ENCODE assay signal across 27 mouse cellular contexts in genomic region chr11:116176010-116176409, GRCm38 (mm10). TPM values are rescaled to one million over a fixed set of nuclear protein-coding genes. Genes with fewer than 3 reads are reported as not detected.
DNase-seq lines count a peak whose midpoint lies in the region; ATAC-seq and TF ChIP-seq lines count a peak whose summit lies in the region.
"Had no signal": no experiment of that assay in that cellular context is flagged by ENCODE, and none has a peak within 500 bp of the region (broad histone marks: within the 10 kb centered on the region; RNA-seq: fewer than 3 reads in every experiment).

No protein-coding gene starts in this region.

- intact Hi-C loops in left cerebral cortex, postnatal 14 days (cut with DNase I): no loop called here

- H3K4me2 ChIP-seq in kidney, embryonic 15.5 days: no peak overlapping the region
- H3K4me2 ChIP-seq in liver, postnatal 0 days (ENCODE audit: low read depth, low read length): no peak overlapping the region
- H3K4me2 ChIP-seq: forebrain, embryonic 13.5 days; heart, embryonic 13.5 days; hindbrain, embryonic 14.5 days had no signal

- WGBS in kidney, embryonic 15.5 days: 82% methylated on average over 7 of the region's 7 CpGs
- 71% methylated on average over 7 of the region's 7 CpGs for WGBS in kidney, adult 2 months
- 62% methylated on average over 7 of the region's 7 CpGs for WGBS in liver, adult 2 months
- 81% methylated on average over 7 of the region's 7 CpGs for WGBS in liver, postnatal 0 days (ENCODE audit: insufficient replicate concordance)

- no peak overlapping the region for H3K9ac ChIP-seq in kidney, embryonic 15.5 days
- no peak overlapping the region for H3K9ac ChIP-seq in liver, adult 2 months (ENCODE audit: low read depth, low read length)
- no peak overlapping the region for H3K9ac ChIP-seq in liver, postnatal 0 days (replicated peaks)
- H3K9ac ChIP-seq: forebrain, embryonic 13.5 days; heart, embryonic 13.5 days; hindbrain, embryonic 14.5 days had no signal

- H3K36me3 ChIP-seq in kidney, embryonic 15.5 days: peaks cover 88% of the 10 kb centered on the region
- H3K36me3 ChIP-seq in kidney, adult 2 months (ENCODE audit: control insufficient read depth, insufficient read depth, low read length): peaks cover 31% of the 10 kb centered on the region
- peaks cover 85% of the 10 kb centered on the region for H3K36me3 ChIP-seq in liver, adult 2 months (ENCODE audit: control insufficient read depth, insufficient read depth, low read length)
- peaks cover 76% of the 10 kb centered on the region for H3K36me3 ChIP-seq in liver, postnatal 0 days (replicated peaks; ENCODE audit: insufficient read depth, low read length)

- H3K4me1 ChIP-seq in kidney, embryonic 15.5 days: peaks cover 17% of the 10 kb centered on the region
- H3K4me1 ChIP-seq in kidney, adult 2 months (ENCODE audit: control insufficient read depth, insufficient read depth, low read length): peaks cover 31% of the 10 kb centered on the region; the same call in 1 of the 2 replicates
- H3K4me1 ChIP-seq in liver, adult 2 months (ENCODE audit: control insufficient read depth, insufficient read depth, low read length): peaks cover 4% of the 10 kb centered on the region; the same call in 1 of the 2 replicates
- H3K4me1 ChIP-seq in liver, postnatal 0 days (ENCODE audit: insufficient read depth): no peaks in the 10 kb centered on the region
- H3K4me1 ChIP-seq: forebrain, embryonic 10.5 days; forebrain, embryonic 13.5 days; heart, embryonic 10.5 days; heart, embryonic 13.5 days had no signal

- no peak overlapping the region for H3K4me3 ChIP-seq in kidney, embryonic 15.5 days (replicated peaks)
- no peak overlapping the region for H3K4me3 ChIP-seq in kidney, adult 2 months (ENCODE audit: insufficient read depth, low read depth, low read length)
- no peak overlapping the region for H3K4me3 ChIP-seq in liver, adult 2 months (ENCODE audit: insufficient read depth, low read depth, low read length)
- H3K4me3 ChIP-seq in liver, postnatal 0 days (ENCODE audit: low read depth, low read length): no peak overlapping the region
- H3K4me3 ChIP-seq: forebrain, embryonic 10.5 days; forebrain, embryonic 13.5 days; heart, adult 2 months; heart, embryonic 10.5 days; heart, embryonic 13.5 days had no signal

- H3K27ac ChIP-seq in kidney, embryonic 15.5 days: peak overlapping the region; percentile 86
- H3K27ac ChIP-seq in kidney, adult 2 months (ENCODE audit: insufficient read depth, low read depth, low read length): no peak overlapping the region; the same call in 1 of the 2 replicates
- no peak overlapping the region for H3K27ac ChIP-seq in liver, adult 2 months (replicated peaks; ENCODE audit: insufficient read depth, low read depth, low read length)
- no peak overlapping the region for H3K27ac ChIP-seq in liver, postnatal 0 days (ENCODE audit: low read depth)
- H3K27ac ChIP-seq: forebrain, embryonic 10.5 days; forebrain, embryonic 13.5 days; heart, adult 2 months; heart, embryonic 10.5 days; heart, embryonic 13.5 days; hindbrain, embryonic 14.5 days; hindbrain, postnatal 0 days had no signal

- TF ChIP-seq POLR2A in kidney, adult 2 months (IDR thresholded peaks at IDR 0.05; ENCODE audit: low read depth, low read length): no peak
- TF ChIP-seq POLR2A in liver, adult 2 months (IDR thresholded peaks at IDR 0.05; ENCODE audit: extremely low read depth, insufficient read depth, low read length): no peak

- H3K9me3 ChIP-seq in kidney, embryonic 15.5 days (replicated peaks): no peaks in the 10 kb centered on the region
- no peaks in the 10 kb centered on the region for H3K9me3 ChIP-seq in liver, postnatal 0 days (ENCODE audit: low read length)
- H3K9me3 ChIP-seq: forebrain, embryonic 10.5 days; forebrain, embryonic 13.5 days; heart, embryonic 10.5 days; heart, embryonic 13.5 days had no signal

- H3K79me2 ChIP-seq in liver, adult 2 months (ENCODE audit: control insufficient read depth, insufficient read depth, low read length): no peaks in the 10 kb centered on the region

- H3K27me3 ChIP-seq in kidney, embryonic 15.5 days: no peaks in the 10 kb centered on the region
- H3K27me3 ChIP-seq in kidney, adult 2 months (replicated peaks; ENCODE audit: control insufficient read depth, insufficient read depth, low read length): no peaks in the 10 kb centered on the region
- no peaks in the 10 kb centered on the region for H3K27me3 ChIP-seq in liver, adult 2 months (ENCODE audit: control insufficient read depth, insufficient read depth, low read length)
- H3K27me3 ChIP-seq in liver, postnatal 0 days (ENCODE audit: insufficient read depth, low read length): no peaks in the 10 kb centered on the region
- H3K27me3 ChIP-seq: forebrain, embryonic 13.5 days; heart, embryonic 13.5 days had no signal

- no peak for TF ChIP-seq EP300 in liver, postnatal 0 days (IDR thresholded peaks at IDR 0.05; ENCODE audit: low read depth)

- peak; percentile 62 for DNase-seq in adrenal gland, adult 2 months
- DNase-seq in adrenal gland, adult 18-20 months (ENCODE audit: low spot score in 2 of 2): no peak
- no peak for DNase-seq in kidney, adult 2 months
- peak; percentile 37 for DNase-seq in liver, adult 2 months (ENCODE audit: extremely low read depth, low read depth, low spot score)
- DNase-seq in liver, postnatal 0 days: no peak
- peak; percentile 43 for DNase-seq in brain, adult 2 months (ENCODE audit: low read depth, low spot score)
- no peak for DNase-seq in left cerebral cortex, postnatal 14 days (ENCODE audit: low spot score in 2 of 2)
- DNase-seq: adrenal gland, adult 8-10 months; cerebellum, adult 11-12 months; cerebellum, adult 8-10 months; cerebellum, postnatal 10 days; cerebellum, postnatal 36 days; gastrocnemius, postnatal 10 days; gastrocnemius, postnatal 36 days; heart, adult 2 months; heart, postnatal 14 days; heart, postnatal 4 days had no signal

- ATAC-seq in kidney, embryonic 15.5 days (replicated peaks; ENCODE audit: low FRiP score): no peak
- ATAC-seq in liver, postnatal 0 days: no peak
- ATAC-seq: CD4-positive, CD25-positive, alpha-beta regulatory T cell, adult 4 months; forebrain, embryonic 13.5 days; forebrain, embryonic 16.5 days; hindbrain, postnatal 0 days; inflammation-experienced regulatory T-cells, adult 6 months had no signal

- no peak for TF ChIP-seq CTCF in kidney, adult 2 months (conservative IDR thresholded peaks at IDR 0.05; ENCODE audit: insufficient read depth, insufficient read length, low read depth, low read length)
- TF ChIP-seq CTCF in liver, adult 2 months (IDR thresholded peaks at IDR 0.05; ENCODE audit: low read depth, low read length): no peak
- TF ChIP-seq CTCF in liver, postnatal 0 days (IDR thresholded peaks at IDR 0.05; ENCODE audit: low read depth): no peak

RNA-seq across cellular contexts. Expression of gene Fbf1, which starts 8.0 kb away (rescaled TPM):
- 10 to 100 TPM; 30.4 to 37.8 TPM for total RNA-seq in adrenal gland, adult 2 months (2021)
- 19.5 and 21.4 TPM in 2 replicates for polyA plus RNA-seq in adrenal gland, adult 2 months (2012; rRNA removed)
- total RNA-seq in adrenal gland, adult 18-20 months (2021): 10 to 100 TPM; 30.9 to 42.1 TPM
- 37.4 and 41.4 TPM in 2 replicates for polyA plus RNA-seq in kidney, embryonic 15.5 days (2015; fragmentation: Nextera tagmentation; extraction: Ambion mirVana)
- 24.0 TPM in 2 replicates for polyA plus RNA-seq in kidney, adult 2 months (2012; rRNA removed)
- 5.6 and 9.0 TPM in 2 replicates for total RNA-seq in liver, adult 2 months (2014; rRNA removed)
- 3.6 and 4.5 TPM in 2 replicates for polyA plus RNA-seq in liver, adult 2 months (2012; rRNA removed)
- polyA plus RNA-seq in liver, postnatal 0 days (2015; fragmentation: Nextera tagmentation; extraction: Ambion mirVana): 2.2 and 2.3 TPM in 2 replicates
- 10 to 100 TPM; 88.7 to 94.7 TPM for total RNA-seq in left cerebral cortex, postnatal 14 days (2021)

RNA-seq across cellular contexts. Expression of gene Ten1, which starts 22.6 kb away (rescaled TPM):
- 10 to 100 TPM; 24.7 to 27.3 TPM for total RNA-seq in adrenal gland, adult 2 months (2021)
- polyA plus RNA-seq in adrenal gland, adult 2 months (2012; rRNA removed): 15.0 and 16.2 TPM in 2 replicates
- total RNA-seq in adrenal gland, adult 18-20 months (2021): 10 to 100 TPM; 17.3 to 20.7 TPM
- polyA plus RNA-seq in kidney, embryonic 15.5 days (2015; fragmentation: Nextera tagmentation; extraction: Ambion mirVana): 75.6 and 79.4 TPM in 2 replicates
- polyA plus RNA-seq in kidney, adult 2 months (2012; rRNA removed): 20.1 and 21.0 TPM in 2 replicates
- 3.0 and 5.3 TPM in 2 replicates for total RNA-seq in liver, adult 2 months (2014; rRNA removed)
- 2.3 and 3.0 TPM in 2 replicates for polyA plus RNA-seq in liver, adult 2 months (2012; rRNA removed)
- 20.7 and 22.8 TPM in 2 replicates for polyA plus RNA-seq in liver, postnatal 0 days (2015; fragmentation: Nextera tagmentation; extraction: Ambion mirVana)
- total RNA-seq in left cerebral cortex, postnatal 14 days (2021): 10 to 100 TPM; 41.5 to 44.0 TPM

RNA-seq across cellular contexts. Expression of gene Acox1, which starts 22.8 kb away (rescaled TPM):
- total RNA-seq in adrenal gland, adult 2 months (2021): 100 to 1,000 TPM; 225 TPM
- polyA plus RNA-seq in adrenal gland, adult 2 months (2012; rRNA removed): 64.1 and 67.5 TPM in 2 replicates
- total RNA-seq in adrenal gland, adult 18-20 months (2021): 100 to 1,000 TPM; 208 to 244 TPM
- 32.6 and 35.9 TPM in 2 replicates for polyA plus RNA-seq in kidney, embryonic 15.5 days (2015; fragmentation: Nextera tagmentation; extraction: Ambion mirVana)
- polyA plus RNA-seq in kidney, adult 2 months (2012; rRNA removed): 251 and 265 TPM in 2 replicates
- total RNA-seq in liver, adult 2 months (2014; rRNA removed): 994 and 1,028 TPM in 2 replicates
- 683 and 720 TPM in 2 replicates for polyA plus RNA-seq in liver, adult 2 months (2012; rRNA removed)
- 258 and 304 TPM in 2 replicates for polyA plus RNA-seq in liver, postnatal 0 days (2015; fragmentation: Nextera tagmentation; extraction: Ambion mirVana)
- 100 to 1,000 TPM; 120 to 121 TPM for total RNA-seq in left cerebral cortex, postnatal 14 days (2021)

RNA-seq across cellular contexts. Expression of gene Mrpl38, which starts 37.3 kb away (rescaled TPM):
- total RNA-seq in adrenal gland, adult 2 months (2021): 100 to 1,000 TPM; 102 to 108 TPM
- 134 and 167 TPM in 2 replicates for polyA plus RNA-seq in adrenal gland, adult 2 months (2012; rRNA removed)
- total RNA-seq in adrenal gland, adult 18-20 months (2021): 100 to 1,000 TPM; 106 to 115 TPM
- 102 and 112 TPM in 2 replicates for polyA plus RNA-seq in kidney, embryonic 15.5 days (2015; fragmentation: Nextera tagmentation; extraction: Ambion mirVana)
- 69.9 and 70.7 TPM in 2 replicates for polyA plus RNA-seq in kidney, adult 2 months (2012; rRNA removed)
- 26.4 and 40.2 TPM in 2 replicates for total RNA-seq in liver, adult 2 months (2014; rRNA removed)
- polyA plus RNA-seq in liver, adult 2 months (2012; rRNA removed): 63.7 and 77.7 TPM in 2 replicates
- 43.9 and 44.0 TPM in 2 replicates for polyA plus RNA-seq in liver, postnatal 0 days (2015; fragmentation: Nextera tagmentation; extraction: Ambion mirVana)
- 10 to 100 TPM; 51.1 to 56.1 TPM for total RNA-seq in left cerebral cortex, postnatal 14 days (2021)

RNA-seq across cellular contexts. Expression of gene Trim65, which starts 45.1 kb away (rescaled TPM):
- total RNA-seq in adrenal gland, adult 2 months (2021): 10 to 100 TPM in 1 of 2 experiments, 1 to 10 TPM in 1; 9.5 to 11.8 TPM
- polyA plus RNA-seq in adrenal gland, adult 2 months (2012; rRNA removed): 15.9 and 16.0 TPM in 2 replicates
- total RNA-seq in adrenal gland, adult 18-20 months (2021): 10 to 100 TPM; 12.9 to 13.1 TPM
- 4.5 and 5.4 TPM in 2 replicates for polyA plus RNA-seq in kidney, embryonic 15.5 days (2015; fragmentation: Nextera tagmentation; extraction: Ambion mirVana)
- 9.5 and 9.6 TPM in 2 replicates for polyA plus RNA-seq in kidney, adult 2 months (2012; rRNA removed)
- total RNA-seq in liver, adult 2 months (2014; rRNA removed): 3.9 and 5.8 TPM in 2 replicates
- polyA plus RNA-seq in liver, adult 2 months (2012; rRNA removed): 7.7 and 8.3 TPM in 2 replicates
- 1.1 and 1.2 TPM in 2 replicates for polyA plus RNA-seq in liver, postnatal 0 days (2015; fragmentation: Nextera tagmentation; extraction: Ambion mirVana)
- 1 to 10 TPM; 5.4 to 7.0 TPM for total RNA-seq in left cerebral cortex, postnatal 14 days (2021)

Comparison
In these comparisons a context has a peak if more than half of its experiments do, and no peak if none do; other contexts are left out.
1. DNase-seq: peak in adrenal gland, adult 2 months (single experiment), liver, adult 2 months (single experiment) and brain, adult 2 months (single experiment); none in adrenal gland, adult 18-20 months (0 of 2), kidney, adult 2 months (single experiment), liver, postnatal 0 days (single experiment) and left cerebral cortex, postnatal 14 days (0 of 2).